Mouse (Mus musculus) hematopoietic multipotent progenitor cell, adult 10-12 weeks (in vitro differentiated cells): Measurements from ENCODE around the gene Ern1. TPM values are rescaled to one million over a fixed set of nuclear protein-coding genes. Genes with fewer than 3 reads are reported as not detected.

Source experiments
- polyA plus RNA-seq: library from polyadenylated mRNA; stranded (reverse); fragments of >175 nt; gene quantifications from 2 replicates; pipeline ENCODE4 v1.2.3, GENCODE M21; 2012; ENCODE audit warnings: low replicate concordance

The Ern1 gene
- polyA plus RNA-seq: 10.3 and 27.7 TPM in 2 replicates

DNA sequence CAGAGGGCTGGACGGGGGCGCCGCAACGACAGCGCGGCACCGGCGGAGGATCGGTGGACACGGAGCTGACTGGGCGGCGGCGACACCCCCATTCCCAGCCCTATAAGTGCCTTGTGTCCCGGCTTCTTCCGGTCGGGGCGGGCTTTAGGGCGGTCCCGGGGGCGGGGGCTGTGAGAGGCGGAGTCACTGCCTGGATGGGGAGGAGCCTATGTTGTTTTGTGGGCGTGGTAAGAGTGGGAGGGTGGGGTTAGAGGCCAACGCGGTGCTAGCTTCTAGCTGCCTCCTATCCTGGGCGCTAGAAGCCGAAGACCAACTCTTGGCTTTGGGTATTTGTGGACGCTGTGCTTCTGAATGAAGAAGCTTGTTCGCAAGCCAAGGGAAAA lies at the start of gene Ern1:
TSS of gene Ern1 (minus strand) at position 120 of the 383 bp plus-strand sequence.

DNA sequence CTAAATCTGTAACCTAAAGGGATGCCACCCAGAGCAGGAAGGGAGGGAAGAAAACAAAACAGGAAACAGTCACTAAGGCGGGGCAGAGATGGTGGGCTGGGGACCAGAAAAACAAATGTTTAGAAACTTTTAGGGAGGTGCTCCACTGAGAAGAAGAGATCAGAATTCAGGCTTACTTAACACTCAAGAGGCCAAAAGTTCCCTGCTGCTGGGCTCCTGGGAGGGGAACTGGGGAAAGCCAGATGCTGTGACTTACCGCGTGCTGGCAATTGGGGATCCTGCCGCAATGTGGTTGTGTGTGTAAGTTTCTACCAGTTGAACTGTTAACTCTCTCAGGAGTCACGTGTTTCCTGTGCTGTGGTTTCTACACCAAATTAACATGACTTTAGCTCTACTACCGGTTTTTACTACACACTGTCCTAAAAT lies 99.8 kb downstream of the Ern1 start, which contains the start of gene Icam2:
TSS of gene Icam2 (minus strand) at position 285 of the 426 bp plus-strand sequence.

GRCm38 (mm10) chr11:106365366-106365765 lies 122.3 kb downstream of the Ern1 start, which contains the start of gene Prr29:
Gene Prr29 (plus strand): TSS chr11:106365472.

DNA sequence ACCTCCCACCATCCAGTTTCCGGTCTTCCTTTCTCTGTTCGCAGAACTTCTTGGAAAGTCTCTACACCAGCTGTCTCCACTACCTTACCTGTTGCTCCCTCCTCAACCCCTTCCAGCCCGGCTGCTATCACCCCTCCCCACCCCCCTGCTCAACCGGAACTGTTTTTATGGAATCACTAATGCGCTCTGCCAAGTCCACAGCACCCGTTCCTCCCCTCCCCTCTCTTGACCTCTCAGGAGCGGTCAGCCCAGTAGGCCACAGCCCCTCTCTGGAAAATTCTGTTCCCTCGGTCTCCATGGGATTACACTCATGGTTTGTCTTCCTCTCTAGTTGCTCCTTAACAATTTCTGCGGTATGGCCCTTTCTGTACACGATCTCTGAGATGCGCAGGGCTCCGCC lies 134.5 kb downstream of the Ern1 start, which contains the start of gene Scn4a:
TSS of gene Scn4a (minus strand) at position 101 of the 400 bp plus-strand sequence.

Other genes starting within 250 kb of the Ern1 start
- 2.7 and 11.3 TPM in 2 replicates for gene Ftsj3, start 231.8 kb downstream of the Ern1 start, polyA plus RNA-seq
- 8.6 and 32.2 TPM in 2 replicates for gene Psmc5, start 231.7 kb downstream of the Ern1 start, polyA plus RNA-seq
- gene Smarcd2, start 214.9 kb downstream of the Ern1 start, polyA plus RNA-seq: 85.2 and 128 TPM in 2 replicates
- gene Tcam1, start 211.2 kb downstream of the Ern1 start, polyA plus RNA-seq: 0.03 and 0.15 TPM in 2 replicates
- gene Gh, start 186.0 kb downstream of the Ern1 start, polyA plus RNA-seq: 0.91 TPM in 1 of 2 replicates, not detected in the other
- gene Cd79b, start 173.1 kb downstream of the Ern1 start, polyA plus RNA-seq: 300 and 616 TPM in 2 replicates
- 1.7 and 4.3 TPM in 2 replicates for gene Scn4a, start 134.6 kb downstream of the Ern1 start, polyA plus RNA-seq
- 0.76 and 1.2 TPM in 2 replicates for gene Prr29, start 122.4 kb downstream of the Ern1 start, polyA plus RNA-seq
- 47.3 and 66.7 TPM in 2 replicates for gene Icam2, start 99.8 kb downstream of the Ern1 start, polyA plus RNA-seq
- 7.8 and 8.2 TPM in 2 replicates for gene Tex2, start 125.6 kb upstream of the Ern1 start, polyA plus RNA-seq